Mouse (Mus musculus): ENCODE results near the gene Elane.

The Elane gene

GRCm38 (mm10) chr10:79857894-79858293 lies 28.2 kb upstream of the Elane start:
- DNase-seq (ENCODE audit: low read depth, low spot score): no peak

- DNase-seq (ENCODE audit: low read depth, low spot score): no peak
Observed at GRCm38 (mm10) chr10:79858416-79859074, 27.5 kb upstream of the Elane start.

GRCm38 (mm10) chr10:79859116-79859515 lies 26.9 kb upstream of the Elane start:
- no peak for DNase-seq (ENCODE audit: low read depth, low spot score)

- DNase-seq (ENCODE audit: low read depth, low spot score): no peak
Observed at GRCm38 (mm10) chr10:79860079-79860911, 25.8 kb upstream of the Elane start.

GRCm38 (mm10) chr10:79861230-79862048 lies 24.6 kb upstream of the Elane start:
- DNase-seq (ENCODE audit: low read depth, low spot score): no peak

GRCm38 (mm10) chr10:79862049-79862788 lies 23.8 kb upstream of the Elane start:
- no peak for DNase-seq (ENCODE audit: low read depth, low spot score)

- DNase-seq (ENCODE audit: low read depth, low spot score): no peak
Observed at GRCm38 (mm10) chr10:79862925-79863324, 23.1 kb upstream of the Elane start.

GRCm38 (mm10) chr10:79864351-79865188 lies 21.5 kb upstream of the Elane start:
- no peak for DNase-seq (ENCODE audit: low read depth, low spot score)

- DNase-seq (ENCODE audit: low read depth, low spot score): no peak
Observed at GRCm38 (mm10) chr10:79865189-79865601, 20.9 kb upstream of the Elane start.

- DNase-seq (ENCODE audit: low read depth, low spot score): no peak
Observed at GRCm38 (mm10) chr10:79865801-79866295, 20.2 kb upstream of the Elane start.

- DNase-seq (ENCODE audit: low read depth, low spot score): no peak
Observed at GRCm38 (mm10) chr10:79866601-79867000, 19.4 kb upstream of the Elane start.

GRCm38 (mm10) chr10:79871845-79872244 lies 14.2 kb upstream of the Elane start:
- no peak for DNase-seq (ENCODE audit: low read depth, low spot score)

GRCm38 (mm10) chr10:79872862-79873261 lies 13.2 kb upstream of the Elane start:
- no peak for DNase-seq (ENCODE audit: low read depth, low spot score)

- no peak for DNase-seq (ENCODE audit: low read depth, low spot score)
Observed at GRCm38 (mm10) chr10:79873313-79873712, 12.7 kb upstream of the Elane start.

GRCm38 (mm10) chr10:79873715-79874289 lies 12.2 kb upstream of the Elane start:
- no peak for DNase-seq (ENCODE audit: low read depth, low spot score)

GRCm38 (mm10) chr10:79874290-79874862 lies 11.7 kb upstream of the Elane start, which contains the start of the genes Prtn3 and Plppr3:
TSS of gene Prtn3 (plus strand) at chr10:79874476.
TSS of gene Plppr3 (minus strand) at chr10:79874634.
- peak; percentile 87 for DNase-seq (ENCODE audit: low read depth, low spot score)

- DNase-seq (ENCODE audit: low read depth, low spot score): no peak
Observed at GRCm38 (mm10) chr10:79877174-79877573, 8.9 kb upstream of the Elane start.

- no peak for DNase-seq (ENCODE audit: low read depth, low spot score)
Observed at GRCm38 (mm10) chr10:79877757-79878156, 8.3 kb upstream of the Elane start.

- no peak for DNase-seq (ENCODE audit: low read depth, low spot score)
Observed at GRCm38 (mm10) chr10:79879527-79879926, 6.5 kb upstream of the Elane start.
